Mouse (Mus musculus) monocyte, adult 5-6 weeks (primary cell): Measurements from ENCODE around the gene Otos. TPM values are rescaled to one million over a fixed set of nuclear protein-coding genes. Genes with fewer than 3 reads are reported as not detected.
A peak's percentile ranks its signal among the peaks of the same experiment; 100 is the strongest.

Experiments used
- ATAC-seq: fragments of 153-309, 156-312 bp; replicated peaks from 2 replicates; pipeline ENCODE4 v1.8.0; 2017; ENCODE audit warnings: mild to moderate bottlenecking; ENCODE audit not compliant: low TSS enrichment, insufficient number of reproducible peaks, severe bottlenecking, poor library complexity, low FRiP score
- total RNA-seq: library from RNA; stranded (forward); fragments of 200-1000, 200-491, 200-594 nt; gene quantifications from 3 replicates; pipeline ENCODE4 v1.2.3, GENCODE M21; 2017

Gene Otos
- total RNA-seq, 1 experiment from 2014 or later = not detected

DNA sequence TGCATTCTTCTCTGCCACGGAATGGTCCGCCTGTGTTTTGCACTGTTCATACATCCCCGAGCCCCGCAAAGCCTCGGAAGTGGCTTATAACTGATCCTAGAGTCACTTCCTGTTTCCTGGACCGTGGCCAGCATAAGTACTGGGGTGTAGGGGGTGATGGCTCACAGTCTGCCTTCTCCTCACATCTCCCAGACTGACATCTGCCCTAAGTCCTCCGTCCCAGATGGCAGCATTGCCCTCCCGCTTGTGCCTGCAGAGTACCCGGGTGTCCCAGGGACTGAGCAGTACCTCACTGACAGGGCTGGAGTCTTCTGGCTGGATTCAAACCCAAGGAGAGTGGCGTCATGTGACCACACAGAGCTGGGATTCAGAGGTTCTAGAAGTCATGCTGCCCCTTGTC lies 444 bp downstream of the Otos start:
- 0 out of 2 replicates have a peak, but pooled peaks have one; percentile 23 for ATAC-seq

GRCm38 (mm10) chr1:92647752-92648151 lies 889 bp downstream of the Otos start:
- peak; percentile 36; the same call in 1 of the 2 replicates for ATAC-seq

DNA sequence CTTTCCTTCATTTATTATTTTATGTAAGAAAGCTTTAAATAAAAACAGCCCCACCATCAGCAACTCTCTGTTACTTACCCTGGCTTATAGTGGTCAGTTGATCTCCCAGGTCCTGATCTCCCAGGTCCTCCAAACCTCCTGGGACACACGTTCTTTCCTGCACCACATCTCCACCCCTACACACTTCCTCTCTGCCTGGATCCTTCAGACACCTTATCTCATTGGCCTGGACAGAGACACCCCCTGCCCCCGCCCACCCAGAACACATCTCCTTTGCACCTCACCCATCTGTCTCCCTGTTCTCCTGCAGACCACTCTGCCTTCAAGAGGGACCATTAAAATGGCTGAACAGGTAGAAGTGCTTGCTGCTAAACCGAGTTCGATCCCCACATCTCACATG lies 1.6 kb downstream of the Otos start:
- ATAC-seq = no peak

- ATAC-seq = no peak
Observed at GRCm38 (mm10) chr1:92646601-92647000, 2.0 kb downstream of the Otos start.

- ATAC-seq = no peak
Observed at GRCm38 (mm10) chr1:92646111-92646510, 2.5 kb downstream of the Otos start.

DNA sequence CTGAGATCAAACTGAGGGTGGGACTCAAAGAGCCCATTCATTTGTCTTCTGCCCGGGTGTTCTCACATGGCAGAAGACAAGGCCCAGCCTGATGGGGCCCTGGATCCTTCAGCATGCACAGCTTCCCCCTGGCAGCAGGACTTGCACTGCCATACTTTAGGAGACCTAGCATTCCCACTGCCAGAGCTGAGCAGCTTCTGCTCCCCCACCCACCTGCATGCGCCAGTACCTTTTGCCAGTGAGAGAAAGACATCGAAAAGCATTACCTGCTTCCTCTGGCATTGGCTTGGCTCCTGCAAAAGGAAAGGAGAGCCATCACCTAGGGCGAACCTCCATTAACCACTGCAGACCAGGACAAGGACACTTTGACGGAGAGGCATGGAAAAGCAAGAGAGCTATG lies 3.7 kb downstream of the Otos start:
- no peak for ATAC-seq

GRCm38 (mm10) chr1:92643691-92644090 lies 5.0 kb downstream of the Otos start:
- ATAC-seq = no peak

GRCm38 (mm10) chr1:92641514-92642272 lies 6.9 kb downstream of the Otos start, which contains the start of gene Cops9:
Gene Cops9, minus strand, starts transcription at chr1:92641985.
- ATAC-seq = peak; percentile 87

DNA sequence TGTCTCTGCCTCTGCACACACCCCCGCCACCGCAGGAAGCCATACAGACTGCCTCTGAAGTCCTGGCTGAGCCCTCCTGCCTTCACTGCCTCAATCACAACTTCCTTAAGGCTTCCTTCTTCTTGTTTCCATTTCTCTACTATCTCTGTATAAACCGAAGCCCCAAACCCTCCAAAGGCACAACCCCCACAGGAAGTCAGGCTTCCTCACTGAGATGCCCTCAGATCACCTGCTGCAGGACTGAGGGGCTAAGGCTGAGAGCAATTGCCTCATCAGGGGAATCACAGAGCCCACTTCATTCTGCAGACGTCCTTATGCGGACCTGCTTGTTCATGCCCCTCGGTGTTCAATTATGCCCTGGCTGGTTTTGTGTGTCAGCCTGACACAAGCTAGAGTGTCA lies 8.2 kb downstream of the Otos start:
- ATAC-seq = no peak

- no peak for ATAC-seq
Observed at GRCm38 (mm10) chr1:92638736-92639135, 9.9 kb downstream of the Otos start.

GRCm38 (mm10) chr1:92638181-92638580 lies 10.5 kb downstream of the Otos start:
- no peak for ATAC-seq

DNA sequence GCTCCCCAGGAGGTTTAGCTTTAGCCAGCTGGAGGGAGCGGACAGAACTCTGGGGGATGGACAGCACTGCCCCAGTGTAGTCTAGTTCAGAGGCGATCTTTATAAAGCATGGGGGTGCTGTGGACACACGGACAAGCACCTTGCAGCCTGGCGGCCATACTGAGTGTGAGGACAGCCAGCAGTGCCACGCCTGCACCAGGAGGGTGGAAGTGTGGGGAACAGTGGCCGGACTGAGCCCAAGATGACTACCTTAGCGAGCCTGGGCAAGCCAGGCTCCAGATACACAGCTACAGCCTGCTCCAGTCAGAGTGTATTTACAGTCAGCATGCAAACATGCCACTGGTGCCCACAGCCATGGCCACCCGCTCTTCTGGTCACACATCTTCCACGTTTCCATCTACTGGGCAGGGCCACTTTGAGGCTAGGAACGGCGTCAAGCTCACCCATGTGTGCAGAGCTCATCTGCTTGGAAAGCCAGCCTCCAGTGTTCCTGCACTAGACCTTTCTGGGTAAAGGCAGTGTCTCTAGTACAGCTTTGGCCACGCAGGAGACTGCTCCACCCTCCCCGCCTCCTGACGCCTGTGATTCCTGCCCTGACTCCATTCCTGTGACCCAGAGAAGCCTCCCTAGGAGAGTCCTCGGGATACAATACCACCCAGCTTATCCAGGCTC lies 11.0 kb downstream of the Otos start:
- ATAC-seq = no peak

DNA sequence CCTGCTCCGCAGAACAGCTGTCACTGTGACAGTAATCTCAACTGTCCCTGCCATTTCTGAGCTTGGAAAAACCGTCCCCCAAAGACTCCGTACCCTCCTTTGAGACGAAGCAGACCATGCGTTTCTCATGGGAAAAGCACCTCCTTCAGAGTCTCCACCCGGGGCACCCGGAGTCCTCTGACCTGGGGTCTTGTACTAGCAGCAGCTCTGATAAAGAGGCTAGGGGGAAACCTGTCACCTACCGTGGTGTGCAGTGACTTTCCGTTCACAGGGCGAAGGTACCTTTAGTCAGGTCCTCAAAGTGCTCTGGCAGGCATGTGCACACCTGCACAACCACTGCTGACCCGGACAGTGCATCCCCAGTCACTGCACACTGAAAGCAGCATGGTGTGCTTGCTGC lies 12.0 kb downstream of the Otos start:
- no peak for ATAC-seq

GRCm38 (mm10) chr1:92636015-92636414 lies 12.6 kb downstream of the Otos start:
- no peak for ATAC-seq

- ATAC-seq = no peak
Observed at GRCm38 (mm10) chr1:92634976-92635599, 13.6 kb downstream of the Otos start.

GRCm38 (mm10) chr1:92634569-92634968 lies 14.1 kb downstream of the Otos start:
- no peak for ATAC-seq

- no peak for ATAC-seq
Observed at GRCm38 (mm10) chr1:92633726-92634125, 14.9 kb downstream of the Otos start.

DNA sequence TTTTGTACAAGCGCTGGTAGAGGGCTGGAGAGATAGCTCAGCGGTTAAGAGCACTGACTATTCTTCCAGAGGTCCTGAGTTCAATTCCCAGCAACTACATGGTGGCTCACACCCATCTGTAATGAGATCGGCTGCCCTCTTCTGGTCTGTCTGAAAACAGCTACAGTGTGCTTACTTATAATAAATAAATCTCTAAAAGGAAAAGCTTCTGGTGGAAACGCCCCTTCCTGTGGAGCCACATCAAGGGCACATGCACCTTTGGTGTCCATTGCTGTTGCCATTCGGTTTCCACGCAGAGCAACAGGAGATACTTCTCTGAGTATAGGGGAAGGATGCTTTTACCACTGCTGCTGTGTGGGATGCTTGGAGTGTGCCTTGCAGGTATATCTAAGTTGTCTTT lies 15.7 kb downstream of the Otos start:
- ATAC-seq = no peak

- no peak for ATAC-seq
Observed at GRCm38 (mm10) chr1:92632196-92632595, 16.4 kb downstream of the Otos start.

DNA sequence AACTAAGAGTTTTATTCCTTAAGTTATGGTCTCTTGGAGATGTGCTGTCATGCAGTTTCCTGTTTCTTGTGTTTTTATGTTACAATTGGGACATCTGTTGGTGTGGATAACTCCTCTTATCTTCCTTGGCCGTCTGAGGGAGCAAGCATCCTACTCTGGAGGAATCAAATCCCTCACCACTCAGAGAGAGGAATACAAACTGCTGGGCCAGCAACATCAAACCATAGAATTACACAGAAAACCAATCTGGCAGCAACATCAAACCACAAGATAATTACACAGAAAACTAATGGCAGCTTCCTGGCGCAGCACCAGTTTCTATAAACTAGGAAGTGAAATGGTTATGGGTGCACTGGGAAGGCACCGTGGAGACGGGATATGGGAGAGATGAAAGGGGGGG lies 20.4 kb downstream of the Otos start:
- no peak for ATAC-seq
